Mouse (Mus musculus) mesoderm, embryonic 11.5 days (tissue): Measurements from ENCODE around the gene Marveld3.

ENCODE experiments used
- DNase-seq: peaks from one replicate; pipeline ENCODE4 v3.0.0-alpha.2; 2012; ENCODE audit warnings: low read depth, low spot score

The Marveld3 gene

DNA sequence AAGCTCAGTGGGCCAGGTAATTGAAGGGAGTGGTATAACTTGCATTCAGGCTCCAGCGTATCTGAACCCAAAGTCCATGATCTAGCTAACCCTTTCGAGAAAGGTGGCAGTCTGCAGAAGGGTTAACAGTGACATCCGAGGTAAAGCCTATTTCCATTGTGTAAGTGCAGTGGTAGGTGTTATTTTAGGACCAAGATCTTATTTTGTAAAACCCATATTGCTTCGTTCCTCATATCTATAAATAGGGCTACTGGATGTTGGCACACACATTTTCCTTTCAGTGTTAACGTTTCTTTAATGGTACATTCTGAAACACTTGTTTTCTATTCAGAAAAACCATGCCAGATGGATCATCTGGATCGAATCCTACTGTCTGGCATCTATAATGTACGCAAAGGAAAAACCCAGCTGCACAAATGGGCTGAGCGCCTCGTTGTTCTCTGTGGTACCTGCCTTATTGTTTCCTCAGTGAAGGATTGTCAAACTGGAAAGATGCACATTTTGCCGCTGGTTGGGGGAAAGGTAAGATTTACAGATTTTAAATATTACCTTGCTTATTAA, 58.0 kb downstream of the Marveld3 start:
- DNase-seq: no peak

DNA sequence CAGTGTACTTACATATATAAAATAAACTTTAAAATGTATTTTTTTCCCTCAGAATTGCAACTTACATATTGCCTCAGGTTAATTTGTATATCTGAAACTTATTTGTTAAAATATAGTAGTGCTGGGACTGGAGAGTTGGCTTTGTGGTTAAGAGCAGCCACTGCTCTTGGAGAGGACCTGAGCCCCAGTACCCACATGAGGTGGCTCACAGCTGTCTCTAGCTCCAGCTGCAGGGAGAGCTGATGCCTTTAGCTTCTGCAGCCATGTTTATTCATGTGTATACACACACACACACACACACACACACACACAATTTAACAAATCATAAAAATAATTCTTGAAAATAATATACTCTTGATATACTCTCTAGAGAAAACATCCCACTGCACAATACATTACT, 59.6 kb downstream of the Marveld3 start:
- DNase-seq: no peak
